Mouse (Mus musculus): ENCODE measurements around the gene Orai2. TPM values are rescaled to one million over a fixed set of nuclear protein-coding genes. Genes with fewer than 3 reads are reported as not detected.
A peak's percentile ranks its signal among the peaks of the same experiment; 100 is the strongest.
"Not testable (repeated sequence)": the region's sequence is repeated elsewhere in the genome, so short reads cannot be mapped to it uniquely, and the experiment has no call there.

Orai2 gene
- total RNA-seq, 2 experiments from 2014 or later: 1.5 to 1.6 TPM

DNA sequence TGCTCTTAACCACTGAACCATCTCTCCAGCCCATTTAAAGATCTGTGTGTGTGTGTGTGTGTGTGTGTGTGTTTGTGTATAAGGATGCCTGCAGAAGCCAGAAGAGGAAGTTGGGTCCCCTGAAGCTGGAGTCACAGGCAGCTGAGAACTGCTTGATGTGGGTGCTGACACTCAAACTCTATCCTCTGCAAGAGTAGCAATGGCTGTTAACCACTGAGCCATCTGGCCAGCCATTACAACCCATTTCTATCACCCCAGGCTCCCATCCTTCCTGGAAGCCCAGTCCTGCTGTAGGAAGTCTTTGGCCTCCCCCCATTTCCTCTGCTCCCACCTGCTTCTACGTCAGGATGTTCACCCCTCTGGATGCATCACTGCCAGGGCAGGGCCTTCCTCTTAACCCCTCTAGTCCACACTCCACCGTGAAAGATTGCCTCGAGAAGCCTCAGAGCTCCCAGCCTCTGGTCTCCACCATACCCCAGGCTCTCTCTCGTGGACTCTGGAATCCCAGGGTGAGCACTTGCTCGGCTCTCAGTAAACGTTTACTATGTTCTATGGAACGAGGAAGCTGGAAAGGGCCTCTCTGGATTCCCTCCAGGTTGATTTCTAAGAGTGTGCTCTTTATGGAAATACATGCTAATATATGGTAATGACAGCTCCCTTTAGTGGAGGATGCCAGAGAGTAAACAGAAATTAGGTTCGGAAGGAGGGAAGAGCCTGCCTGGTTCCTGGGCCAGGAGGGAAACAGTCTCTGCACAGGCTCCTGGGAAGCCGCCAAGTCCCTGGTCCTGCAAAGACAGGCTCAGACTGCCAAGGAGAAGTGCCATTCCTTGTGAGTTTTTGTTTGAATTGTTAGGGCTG lies 3.3 kb upstream of the Orai2 start:
- no peak for DNase-seq

GRCm38 (mm10) chr5:136172939-136173338 lies 2.4 kb upstream of the Orai2 start:
- DNase-seq: no peak

- no peak for DNase-seq
Measured at GRCm38 (mm10) chr5:136171363-136172341, 1.1 kb upstream of the Orai2 start.

DNA sequence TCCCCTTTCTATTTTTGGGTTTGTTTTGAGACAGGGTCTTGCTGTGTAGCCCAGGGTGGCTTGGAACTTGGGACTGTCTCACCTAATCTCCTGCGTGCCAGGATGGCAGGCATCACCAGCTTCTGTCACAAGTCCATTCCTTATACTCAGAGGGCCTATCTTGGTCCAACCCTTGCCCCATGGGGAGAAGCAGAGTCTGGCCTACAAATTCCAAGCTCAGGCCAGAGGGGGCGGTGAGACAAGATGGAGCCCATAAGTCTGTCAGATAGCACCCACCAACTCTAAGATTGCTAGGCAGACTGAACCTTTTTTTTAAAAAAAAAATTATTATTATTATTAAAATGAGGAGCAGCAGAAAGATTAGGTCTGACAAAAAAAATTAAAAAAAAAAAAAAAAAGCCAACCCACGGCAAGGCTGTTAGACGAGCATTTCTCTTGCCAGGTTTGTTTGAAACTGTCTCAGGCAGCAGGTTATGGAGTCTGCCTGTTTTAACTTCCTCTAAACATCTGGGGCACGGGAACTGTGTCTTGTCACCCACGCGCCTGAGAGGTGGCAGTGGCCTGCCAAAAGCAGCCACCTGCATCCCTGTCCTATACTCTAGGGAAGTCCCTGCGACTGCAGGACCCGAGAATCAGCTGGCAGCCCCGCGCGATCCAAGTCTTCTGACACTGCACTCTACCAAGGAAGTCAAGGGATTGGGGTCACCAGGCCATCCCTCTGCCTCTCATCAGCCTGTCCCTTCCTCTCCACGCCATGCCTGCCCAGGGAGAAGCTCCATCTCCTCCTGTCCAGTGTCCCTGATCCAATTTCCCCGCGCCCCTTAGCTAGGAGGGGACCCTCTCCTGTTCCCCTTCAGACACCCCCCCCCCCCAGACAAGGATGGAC lies 644 bp downstream of the Orai2 start:
- DNase-seq: no peak

GRCm38 (mm10) chr5:136168071-136168470 lies 2.4 kb downstream of the Orai2 start:
- no peak for DNase-seq

GRCm38 (mm10) chr5:136167296-136167695 lies 3.2 kb downstream of the Orai2 start:
- DNase-seq: no peak

GRCm38 (mm10) chr5:136165246-136165645 lies 5.3 kb downstream of the Orai2 start:
- no peak for DNase-seq

GRCm38 (mm10) chr5:136163807-136164474 lies 6.6 kb downstream of the Orai2 start:
- no peak for DNase-seq

DNA sequence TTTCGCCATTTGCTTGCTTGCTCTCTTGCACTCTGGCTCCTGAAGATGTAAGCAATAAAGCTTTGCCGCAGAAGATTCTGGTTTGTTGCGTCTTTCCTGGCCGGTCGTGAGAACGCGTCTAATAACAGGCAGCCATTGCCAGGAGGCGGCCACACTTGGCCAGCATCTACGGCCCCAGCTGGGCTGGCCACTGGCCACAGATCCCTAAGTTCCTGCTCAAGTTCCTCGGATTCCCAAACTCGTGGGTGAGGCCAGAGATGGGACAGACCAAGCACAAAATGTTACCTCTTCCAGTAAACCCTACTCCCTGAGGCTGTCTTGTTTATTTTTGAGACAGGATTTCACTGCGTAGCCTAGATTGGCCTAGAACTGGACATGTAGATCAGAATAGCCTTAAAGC lies 10.4 kb downstream of the Orai2 start:
- peak; percentile 82 for DNase-seq

GRCm38 (mm10) chr5:136155399-136155798 lies 15.1 kb downstream of the Orai2 start:
- no peak for DNase-seq

DNA sequence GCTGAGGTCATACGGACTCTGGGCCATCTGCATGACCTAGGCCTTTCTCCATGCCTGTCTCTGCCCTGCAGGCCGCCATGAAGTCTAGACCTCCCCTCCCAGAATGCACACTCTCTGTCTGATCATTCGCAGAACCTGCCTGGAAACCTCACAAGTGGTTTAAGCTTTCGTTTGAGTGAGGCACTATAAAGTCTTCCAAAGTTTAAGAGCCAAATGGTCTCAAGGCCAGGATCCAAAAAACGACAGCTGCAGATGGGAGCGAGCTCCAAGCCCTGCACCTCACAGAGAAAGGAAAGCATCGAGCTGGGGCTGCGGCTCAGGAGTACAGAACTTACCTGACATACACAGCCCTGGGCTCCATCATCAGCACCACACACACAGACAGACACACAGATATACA lies 18.1 kb downstream of the Orai2 start:
- DNase-seq: peak; percentile 53

DNA sequence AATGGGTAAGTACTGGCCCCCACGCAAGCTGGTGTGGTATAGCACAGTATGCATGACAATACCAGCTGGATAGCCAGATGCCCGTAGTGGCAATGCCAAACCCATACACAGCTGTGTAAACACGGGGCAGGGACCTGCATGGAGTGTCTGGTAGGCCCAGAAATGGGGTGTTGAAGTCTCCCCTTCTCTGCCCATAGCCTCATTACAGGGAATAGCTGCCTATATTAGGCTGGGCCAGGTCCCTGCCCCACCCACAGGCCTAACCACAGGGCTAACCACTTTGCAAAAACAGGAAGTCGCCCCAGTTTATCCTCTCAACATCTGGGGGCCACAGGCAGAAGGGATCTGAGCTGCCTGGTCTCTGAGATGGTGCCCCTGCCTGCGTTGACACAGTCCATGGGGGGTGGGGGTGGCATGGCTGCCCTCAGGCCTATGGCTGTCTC lies 21.4 kb downstream of the Orai2 start:
- DNase-seq: not testable (repeated sequence)

DNA sequence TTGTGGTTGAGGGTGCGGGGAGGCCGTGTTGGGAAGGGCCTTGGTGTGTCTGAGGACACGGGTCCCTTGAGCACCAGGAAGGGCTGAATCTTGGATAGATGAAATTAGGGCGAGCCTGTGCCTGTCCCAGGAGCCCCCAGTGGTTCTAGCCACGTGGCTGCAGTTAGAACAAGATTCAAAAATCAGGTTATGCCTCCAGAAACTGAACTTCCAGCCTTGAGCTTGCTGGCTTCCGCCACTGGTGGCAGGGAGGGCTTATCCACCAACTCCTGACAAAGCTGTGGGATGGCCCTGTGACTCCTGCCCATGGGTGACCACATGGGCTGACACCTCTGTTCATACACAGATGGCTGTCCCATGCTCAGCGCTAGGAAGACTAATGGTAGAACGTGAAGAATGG lies 22.8 kb downstream of the Orai2 start:
- DNase-seq: no peak

- DNase-seq: no peak
Measured at GRCm38 (mm10) chr5:136146936-136147335, 23.6 kb downstream of the Orai2 start.

- no peak for DNase-seq
Measured at GRCm38 (mm10) chr5:136144606-136145430, 25.7 kb downstream of the Orai2 start.

GRCm38 (mm10) chr5:136143161-136143755 lies 27.3 kb downstream of the Orai2 start:
- DNase-seq: no peak

DNA sequence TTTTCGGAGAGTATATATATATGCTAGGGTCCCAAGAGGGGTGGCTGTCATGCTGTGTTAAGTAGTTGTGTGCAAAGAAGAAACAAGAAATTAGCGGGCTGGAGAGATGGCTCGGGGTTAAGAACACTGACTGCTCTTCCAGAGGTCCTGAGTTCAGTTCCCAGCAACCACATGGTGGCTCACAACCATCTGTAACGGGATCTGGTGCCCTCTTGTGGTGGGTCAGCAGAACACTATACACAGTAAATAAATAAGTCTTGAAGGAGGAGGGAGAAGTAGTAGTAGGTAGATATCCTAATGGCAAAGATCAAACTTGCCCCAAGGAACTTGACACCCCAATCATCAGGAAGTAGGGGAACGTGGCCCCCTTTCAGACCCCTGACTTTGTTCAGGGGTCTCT lies 27.8 kb downstream of the Orai2 start:
- DNase-seq: no peak

DNA sequence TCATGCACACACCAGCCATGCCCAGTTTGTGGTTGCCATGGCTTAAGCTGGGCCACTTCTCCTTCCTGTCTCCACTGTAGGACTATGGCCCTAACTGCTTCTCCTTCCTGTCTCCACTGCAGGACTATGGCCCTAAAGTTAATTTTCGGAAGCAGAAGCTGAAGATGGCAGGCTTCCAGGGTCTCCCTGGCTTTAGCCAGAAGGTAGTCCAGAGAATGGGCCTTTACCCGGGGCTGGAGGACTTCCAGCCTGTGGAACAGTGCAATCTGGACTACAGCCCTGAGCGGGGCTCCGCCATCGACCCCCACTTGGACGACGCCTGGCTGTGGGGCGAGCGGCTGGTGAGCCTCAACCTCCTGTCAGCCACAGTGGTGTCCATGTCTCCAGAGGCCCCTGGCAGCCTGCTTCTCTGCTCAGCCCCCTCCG lies 30.4 kb downstream of the Orai2 start:
- no peak for DNase-seq

GRCm38 (mm10) chr5:136139393-136139792 lies 31.1 kb downstream of the Orai2 start:
- DNase-seq: no peak
